Mouse (Mus musculus): Measurements from ENCODE around the gene Gm6880.
"Not testable (repeated sequence)": the region's sequence is repeated elsewhere in the genome, so short reads cannot be mapped to it uniquely, and the experiment has no call there.

The Gm6880 gene

DNA sequence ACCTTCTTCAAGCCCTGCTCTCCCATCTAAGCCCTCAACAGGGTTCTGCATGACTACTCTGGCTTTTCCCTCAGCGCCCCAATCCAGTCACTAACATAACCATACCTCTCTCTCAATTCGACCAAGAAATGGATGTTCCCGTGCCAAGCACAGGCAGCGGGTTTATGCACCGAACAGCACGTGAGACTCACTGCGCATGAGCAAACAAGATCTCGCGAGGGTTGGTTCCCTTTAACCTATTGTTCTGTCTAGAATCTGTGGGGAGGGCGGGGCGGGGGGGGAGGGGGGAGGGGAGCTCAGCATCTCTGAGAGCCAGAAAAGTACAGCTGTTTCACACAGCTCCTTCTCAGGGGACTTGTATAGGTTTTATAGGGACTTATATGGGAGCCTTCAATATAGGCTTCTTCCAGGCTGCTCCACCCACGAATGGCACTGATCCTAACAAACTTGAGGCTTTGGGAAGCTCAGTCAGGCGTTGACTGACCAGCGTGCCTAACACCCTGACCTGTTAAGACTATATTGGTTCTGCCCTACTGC lies at the start of gene Gm6880:
TSS of gene Gm6880 (minus strand) at position 51 of the 537 bp plus-strand sequence.
- in situ Hi-C loops (cut with MboI, MseI) = loop anchor here (5.0 kb wide), 1 partner anchor 476 kb away; no protein-coding TSS in a partner anchor

DNA sequence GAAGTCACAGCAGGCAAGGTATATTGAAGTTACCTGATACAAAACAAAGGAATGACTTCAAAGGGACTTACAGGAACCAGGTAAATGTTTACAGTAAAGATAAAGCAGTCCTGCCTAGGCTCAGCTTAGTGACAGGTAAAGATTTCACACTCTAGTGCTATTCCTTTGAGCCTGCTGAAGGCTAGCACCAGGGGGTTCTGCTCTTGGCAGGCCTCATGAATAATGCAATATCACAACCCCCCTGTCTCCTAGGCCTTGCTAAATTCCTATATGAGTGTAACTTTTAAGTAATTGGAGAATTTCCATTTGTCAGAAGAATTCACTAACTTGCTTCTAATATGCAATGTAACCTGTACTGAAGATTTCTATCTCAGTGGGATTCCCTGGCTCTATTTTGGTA lies 36.3 kb upstream of the Gm6880 start:
- in situ Hi-C loops (cut with MboI, MseI) = not testable (repeated sequence)

DNA sequence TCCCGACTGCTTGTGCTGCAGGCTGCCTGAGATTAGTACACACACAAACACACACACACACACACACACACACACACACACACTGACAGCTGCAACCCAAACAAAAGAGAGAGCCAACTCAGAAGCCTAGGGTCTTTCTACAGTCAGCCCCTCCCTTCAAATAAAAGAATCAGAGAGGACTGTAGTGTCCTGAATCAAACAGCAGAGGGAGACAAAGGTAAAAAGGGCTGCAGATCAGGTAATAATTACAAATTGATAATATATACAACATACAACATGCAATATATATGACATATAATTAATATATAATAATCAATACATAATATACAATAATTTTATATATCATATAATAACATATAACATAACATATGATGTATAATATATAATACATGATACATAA lies 15.9 kb upstream of the Gm6880 start:
- in situ Hi-C loops (cut with MboI, MseI) = no loop called here

DNA sequence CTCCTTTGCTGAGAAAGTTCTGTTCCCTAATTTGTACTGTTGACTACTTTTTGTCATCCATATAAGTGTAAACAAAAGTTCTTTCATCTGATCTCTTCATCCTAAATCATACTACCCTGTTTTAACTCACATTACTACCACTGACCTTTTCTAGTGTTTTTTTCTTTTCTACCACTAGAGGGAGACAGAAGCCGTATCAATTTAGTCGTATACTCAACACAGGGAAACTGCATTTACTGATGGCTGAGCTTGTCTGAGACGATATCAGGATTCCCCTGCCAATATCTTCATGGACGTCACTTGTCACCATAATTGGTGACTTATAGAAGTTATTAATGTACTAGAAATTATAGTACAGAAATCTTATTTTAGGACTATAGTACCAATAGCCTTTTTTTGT lies 28.4 kb downstream of the Gm6880 start:
- in situ Hi-C loops (cut with MboI, MseI) = loop anchor here (10.0 kb wide), 1 partner anchor 432 kb away; no protein-coding TSS in a partner anchor

DNA sequence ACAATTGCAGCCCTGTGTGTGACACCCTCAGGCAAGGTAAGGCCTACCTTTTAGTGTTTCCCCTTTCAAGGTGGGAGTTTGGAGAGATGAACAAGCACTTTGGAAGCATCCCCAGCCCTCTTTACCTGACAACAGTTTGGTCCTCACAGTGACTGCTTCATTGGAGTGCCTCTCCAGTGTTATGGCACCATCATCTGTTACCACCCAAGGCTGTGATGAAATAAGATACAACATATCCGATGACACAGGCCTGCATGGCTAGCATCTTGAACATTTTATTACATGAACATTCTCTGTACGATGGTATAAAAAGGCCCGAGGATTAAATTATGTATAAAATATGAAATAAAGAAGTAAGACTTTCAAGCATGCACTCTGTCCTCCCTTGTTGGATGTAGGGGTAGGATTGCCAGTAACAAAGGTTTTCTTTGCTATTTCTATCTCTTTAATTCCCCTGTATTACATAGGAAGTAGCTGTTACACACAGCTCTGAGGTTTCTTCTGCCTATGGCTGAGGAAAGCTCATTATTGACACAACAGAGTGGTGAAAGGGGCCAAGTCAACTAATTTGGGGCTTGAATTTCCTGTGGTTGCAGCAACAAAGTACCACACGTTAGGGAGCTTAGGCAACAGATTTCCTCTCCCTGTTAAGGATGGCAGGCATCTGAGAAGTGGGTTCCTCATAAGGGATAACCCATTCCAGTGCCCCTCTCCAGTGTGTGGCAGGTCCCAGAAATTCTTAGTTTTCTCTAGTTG lies 29.9 kb downstream of the Gm6880 start:
- in situ Hi-C loops (cut with MboI, MseI) = loop anchor here (10.0 kb wide), 1 partner anchor 433 kb away; no protein-coding TSS in a partner anchor

Data from T-helper 1 cell (primary cell).